Comparison of ENCODE assay signal across 8 mouse cellular contexts in genomic region chr11:118634647-118635046, GRCm38 (mm10).
DNase-seq lines count a peak whose midpoint lies in the region; ATAC-seq lines count a peak whose summit lies in the region.

No protein-coding gene starts in this region.

- ATAC-seq in monocyte, adult 5-6 weeks (replicated peaks; ENCODE audit: insufficient number of reproducible peaks, low FRiP score, low TSS enrichment, poor library complexity, severe bottlenecking), result no peak

- intact Hi-C loops in left cerebral cortex, postnatal 4 days (cut with DNase I), result no loop called here

- DNase-seq in cerebellum, postnatal 25 days, result peak; percentile 56 to 62
- no peak for DNase-seq in cerebellum, adult 9-11 months
- peak; percentile 30 to 43 for DNase-seq in layer of hippocampus, postnatal 10 days (ENCODE audit: low spot score in 2 of 2)
- no peak for DNase-seq in layer of hippocampus, adult 18-20 months (ENCODE audit: low spot score in 2 of 2)
- DNase-seq in adrenal gland, adult 2 months, result peak; percentile 3
- DNase-seq in mesoderm, embryonic 11.5 days (ENCODE audit: low read depth, low spot score), result peak; percentile 42
- DNase-seq in left cerebral cortex, postnatal 4 days, result no peak

Comparison
In these comparisons a context has a peak if more than half of its experiments do, and no peak if none do; other contexts are left out.
1. DNase-seq: peak in cerebellum, postnatal 25 days (2 of 2), layer of hippocampus, postnatal 10 days (2 of 2), adrenal gland, adult 2 months (single experiment) and mesoderm, embryonic 11.5 days (single experiment); none in cerebellum, adult 9-11 months (single experiment), layer of hippocampus, adult 18-20 months (0 of 2) and left cerebral cortex, postnatal 4 days (single experiment).